Mouse (Mus musculus) forebrain, embryonic 15.5 days (tissue): ENCODE data around the gene Svs1. TPM values are rescaled to one million over a fixed set of nuclear protein-coding genes. Genes with fewer than 3 reads are reported as not detected.

ENCODE experiments used
- ATAC-seq: fragments of 200-750 bp; cut with Nextera tagmentation; replicated peaks from 2 replicates; pipeline ENCODE4 v1.8.0; 2017; ENCODE audit warnings: mild to moderate bottlenecking, moderate TSS enrichment, moderate library complexity
- H3K27ac ChIP-seq: fragments of 300-500 bp; sonication (generic); replicated peaks from 2 replicates; pipeline ENCODE4 v1.5.1; 2015; ENCODE audit warnings: mild to moderate bottlenecking, inconsistent platforms
- H3K27me3 ChIP-seq: fragments of 300-500 bp; sonication (generic); 2 replicates; pipeline ENCODE4 v1.6.1; 2015; ENCODE audit warnings: inconsistent platforms
- H3K36me3 ChIP-seq: fragments of 300-500 bp; sonication (generic); 2 replicates; pipeline ENCODE4 v1.6.1; 2015; ENCODE audit warnings: mild to moderate bottlenecking, inconsistent platforms
- H3K4me1 ChIP-seq: fragments of 300-500 bp; sonication (generic); 2 replicates; pipeline ENCODE4 v1.6.1; 2015; ENCODE audit warnings: inconsistent platforms
- H3K4me2 ChIP-seq: fragments of 300-500 bp; sonication (generic); replicated peaks from 2 replicates; pipeline ENCODE4 v1.6.1; 2015; ENCODE audit warnings: mild to moderate bottlenecking, inconsistent platforms
- H3K4me3 ChIP-seq: fragments of 300-500 bp; sonication (generic); 2 replicates; pipeline ENCODE4 v1.5.1; 2015; ENCODE audit warnings: mild to moderate bottlenecking, inconsistent platforms
- H3K9ac ChIP-seq: fragments of 300-500 bp; sonication (generic); replicated peaks from 2 replicates; pipeline ENCODE4 v1.6.1; 2015; ENCODE audit warnings: mild to moderate bottlenecking, inconsistent platforms
- H3K9me3 ChIP-seq: fragments of 300-500 bp; sonication (generic); 2 replicates; pipeline ENCODE4 v1.6.1; 2016; ENCODE audit warnings: inconsistent platforms
- WGBS: fragments of 180-500 bp; shearing (Covaris S2); methylation state at CpG from one replicate; pipeline ENCODE4 v1.1.7; 2015; ENCODE audit warnings: mixed read lengths; 5-methylcytosine and 5-hydroxymethylcytosine counted together
- polyA plus RNA-seq: library from polyadenylated mRNA; unstranded; fragments of >200 nt; fragmentation: Nextera tagmentation; extraction: Ambion mirVana; gene quantifications from 2 replicates; pipeline ENCODE4 v1.2.1, GENCODE M21; 2015

Gene Svs1
- polyA plus RNA-seq, 1 experiment from 2014 or later: not detected

DNA sequence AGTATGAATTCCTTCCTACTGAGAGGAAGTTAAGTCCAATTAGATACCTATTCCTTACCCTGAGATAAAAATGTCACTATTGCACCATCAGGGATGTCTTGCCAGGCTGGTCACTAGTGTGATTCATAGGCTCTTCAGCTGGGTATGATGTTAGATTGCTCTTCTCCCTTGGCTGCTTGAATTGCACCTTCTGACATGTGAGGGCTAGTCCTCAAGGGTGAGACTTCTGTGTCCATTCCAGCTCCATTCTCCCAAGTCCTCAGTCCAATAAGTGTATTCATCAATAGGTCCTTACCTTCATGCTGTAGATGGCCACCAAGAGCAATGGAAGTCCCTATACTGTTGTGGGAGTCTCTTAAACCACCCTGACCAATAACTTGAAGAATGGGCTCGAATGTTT lies 7.0 kb upstream of the Svs1 start:
- Histone ChIP-seq H3K4me2 (no peak overlapping the region), H3K4me1 (no peaks in the 10 kb centered on the region), H3K9ac (no peak overlapping the region), H3K36me3 (no peaks in the 10 kb centered on the region), H3K27ac (no peak overlapping the region), H3K27me3 (no peaks in the 10 kb centered on the region), H3K9me3 (no peaks in the 10 kb centered on the region), H3K4me3 (no peak overlapping the region)
- WGBS: 47% methylated on average over 1 of the region's 1 CpGs
- no peak for ATAC-seq

- Histone ChIP-seq H3K27me3 (no peaks in the 10 kb centered on the region), H3K4me3 (no peak overlapping the region), H3K27ac (no peak overlapping the region), H3K36me3 (no peaks in the 10 kb centered on the region), H3K4me1 (no peaks in the 10 kb centered on the region), H3K4me2 (no peak overlapping the region), H3K9me3 (no peaks in the 10 kb centered on the region), H3K9ac (no peak overlapping the region)
- ATAC-seq: no peak
- WGBS: 76% methylated on average over 3 of the region's 3 CpGs
These were observed 4.4 kb upstream of the Svs1 start for GRCm38 (mm10) chr6:48982305-48982704.

GRCm38 (mm10) chr6:48989971-48990370 lies 3.3 kb downstream of the Svs1 start:
- H3K27me3 ChIP-seq: no peaks in the 10 kb centered on the region
- H3K4me2 ChIP-seq: no peak overlapping the region
- H3K36me3 ChIP-seq: no peaks in the 10 kb centered on the region
- no peaks in the 10 kb centered on the region for H3K9me3 ChIP-seq
- H3K27ac ChIP-seq: no peak overlapping the region
- no peak for ATAC-seq
- H3K4me3 ChIP-seq: no peak overlapping the region
- H3K4me1 ChIP-seq: no peaks in the 10 kb centered on the region
- 88% methylated on average over 5 of the region's 5 CpGs for WGBS
- no peak overlapping the region for H3K9ac ChIP-seq

DNA sequence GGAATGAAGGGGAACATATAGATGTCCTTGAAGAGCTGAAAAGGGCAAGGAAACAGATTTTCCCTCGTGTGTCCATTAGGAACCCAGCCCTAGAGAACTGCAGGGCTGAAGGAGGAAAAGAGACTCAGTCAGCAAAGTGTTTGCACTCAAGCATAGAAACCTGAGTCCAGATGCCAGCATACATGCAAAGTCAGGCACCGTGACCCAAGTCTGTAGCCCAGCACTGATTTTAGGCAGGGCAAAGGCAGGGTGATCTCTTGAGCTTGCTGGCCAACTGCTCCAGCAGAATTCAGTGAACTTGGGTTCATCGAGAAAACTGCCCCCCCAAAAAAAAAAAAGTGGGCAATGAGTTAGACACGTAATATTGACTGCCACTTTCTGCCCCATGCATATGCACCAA lies 5.3 kb downstream of the Svs1 start:
- H3K4me3 ChIP-seq: no peak overlapping the region
- 76% methylated on average over 4 of the region's 4 CpGs for whole genome bisulfite sequencing

GRCm38 (mm10) chr6:48998186-48998585 lies 11.5 kb downstream of the Svs1 start:
- no peak overlapping the region for H3K4me3 ChIP-seq
- H3K9ac ChIP-seq: no peak overlapping the region
- no peak overlapping the region for H3K27ac ChIP-seq
- H3K4me1 ChIP-seq: no peaks in the 10 kb centered on the region
- no peak for ATAC-seq
- no peaks in the 10 kb centered on the region for H3K27me3 ChIP-seq
- no peaks in the 10 kb centered on the region for H3K36me3 ChIP-seq
- no peaks in the 10 kb centered on the region for H3K9me3 ChIP-seq
- WGBS: 75% methylated on average over 6 of the region's 6 CpGs
- no peak overlapping the region for H3K4me2 ChIP-seq

More for the DNA sequence above, 5.3 kb downstream of the Svs1 start:
- no peak overlapping the region for H3K4me2 ChIP-seq
- H3K9ac ChIP-seq: no peak overlapping the region
- no peaks in the 10 kb centered on the region for H3K36me3 ChIP-seq
- H3K27me3 ChIP-seq: no peaks in the 10 kb centered on the region
- no peak for ATAC-seq
- no peaks in the 10 kb centered on the region for H3K4me1 ChIP-seq
- no peak overlapping the region for H3K27ac ChIP-seq
- H3K9me3 ChIP-seq: no peaks in the 10 kb centered on the region

- 90% methylated on average over 4 of the region's 4 CpGs for WGBS
- no peak overlapping the region for H3K9ac ChIP-seq
- no peak overlapping the region for H3K4me2 ChIP-seq
- H3K9me3 ChIP-seq: no peaks in the 10 kb centered on the region
- H3K4me3 ChIP-seq: no peak overlapping the region
- no peaks in the 10 kb centered on the region for H3K36me3 ChIP-seq
- H3K27ac ChIP-seq: no peak overlapping the region
- no peak for ATAC-seq
- no peaks in the 10 kb centered on the region for H3K27me3 ChIP-seq
- no peaks in the 10 kb centered on the region for H3K4me1 ChIP-seq
These were observed 12.1 kb downstream of the Svs1 start for GRCm38 (mm10) chr6:48998796-48999195.

DNA sequence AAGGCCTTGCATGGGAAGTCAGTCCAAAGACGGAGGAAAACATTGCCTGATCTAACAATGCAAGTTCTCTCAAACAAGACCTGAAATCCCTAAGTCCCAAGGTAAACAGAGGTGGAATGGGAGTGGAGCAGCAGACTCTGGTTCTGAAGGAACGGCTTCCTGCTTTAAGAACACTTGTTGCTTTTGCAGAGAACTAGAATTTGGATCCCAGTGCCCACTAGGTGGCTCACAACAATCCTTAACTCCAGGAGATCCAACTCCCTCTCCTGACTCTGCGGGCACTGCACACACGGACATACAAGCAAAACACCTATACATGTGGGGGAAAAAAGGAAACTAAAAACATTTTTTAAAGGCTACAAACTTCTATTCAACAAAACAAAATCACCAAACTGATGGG lies 16.7 kb downstream of the Svs1 start:
- H3K4me2 ChIP-seq: no peak overlapping the region
- 48% methylated on average over 4 of the region's 4 CpGs for WGBS
- no peaks in the 10 kb centered on the region for H3K9me3 ChIP-seq
- no peak overlapping the region for H3K9ac ChIP-seq
- no peak overlapping the region for H3K27ac ChIP-seq
- no peaks in the 10 kb centered on the region for H3K27me3 ChIP-seq
- peaks cover 4% of the 10 kb centered on the region; the same call in 1 of the 2 replicates for H3K4me1 ChIP-seq
- H3K4me3 ChIP-seq: no peak overlapping the region
- no peaks in the 10 kb centered on the region for H3K36me3 ChIP-seq
- no peak for ATAC-seq

DNA sequence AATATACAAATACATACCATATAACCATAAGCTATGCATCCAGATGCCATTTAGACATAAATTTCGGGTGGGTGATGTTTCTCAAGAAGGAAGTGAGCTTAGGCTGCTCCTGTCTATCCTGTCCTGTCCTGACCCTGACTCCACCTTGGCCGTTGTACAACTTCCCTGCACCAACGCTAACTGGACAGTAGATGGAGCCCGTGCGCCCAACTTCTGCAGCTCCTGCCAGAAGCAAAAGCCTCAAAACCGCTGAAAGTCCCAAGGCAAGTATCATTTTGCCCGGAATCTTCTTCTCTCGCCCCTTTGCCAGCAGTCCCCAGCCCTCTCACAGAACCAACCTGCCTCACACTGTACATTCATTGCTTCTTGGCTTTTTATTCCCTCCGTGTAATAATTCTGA lies 21.3 kb downstream of the Svs1 start:
- peaks cover 9% of the 10 kb centered on the region; the same call in 1 of the 2 replicates for H3K4me1 ChIP-seq
- H3K36me3 ChIP-seq: no peaks in the 10 kb centered on the region
- under 1% methylated on average over 9 of the region's 9 CpGs for WGBS
- H3K9ac ChIP-seq: 0 out of 2 replicates have a peak overlapping the region, but pooled peaks have one; percentile 16
- H3K4me2 ChIP-seq: peak overlapping the region; percentile 50
- 0 out of 2 replicates have a peak, but pooled peaks have one; percentile 38 for ATAC-seq
- peak overlapping the region; percentile 36 for H3K4me3 ChIP-seq
- no peaks in the 10 kb centered on the region for H3K27me3 ChIP-seq
- H3K27ac ChIP-seq: no peak overlapping the region
- H3K9me3 ChIP-seq: no peaks in the 10 kb centered on the region

GRCm38 (mm10) chr6:49008420-49009160 lies 21.9 kb downstream of the Svs1 start:
- Histone ChIP-seq H3K4me2 (peak overlapping the region; percentile 50), H3K36me3 (no peaks in the 10 kb centered on the region), H3K27me3 (no peaks in the 10 kb centered on the region), H3K27ac (no peak overlapping the region), H3K9me3 (no peaks in the 10 kb centered on the region), H3K4me3 (peak overlapping the region; percentile 36), H3K9ac (0 out of 2 replicates have a peak overlapping the region, but pooled peaks have one; percentile 16), H3K4me1 (peaks cover 9% of the 10 kb centered on the region; the same call in 1 of the 2 replicates)
- 17% methylated on average over 13 of the region's 13 CpGs for WGBS
- ATAC-seq: no peak

GRCm38 (mm10) chr6:49009161-49009555 lies 22.5 kb downstream of the Svs1 start:
- no peak overlapping the region for H3K27ac ChIP-seq
- no peak overlapping the region for H3K9ac ChIP-seq
- no peak for ATAC-seq
- no peaks in the 10 kb centered on the region for H3K9me3 ChIP-seq
- H3K27me3 ChIP-seq: no peaks in the 10 kb centered on the region
- H3K36me3 ChIP-seq: no peaks in the 10 kb centered on the region
- no peak overlapping the region for H3K4me3 ChIP-seq
- 15% methylated on average over 7 of the region's 7 CpGs for WGBS
- peaks cover 9% of the 10 kb centered on the region; the same call in 1 of the 2 replicates for H3K4me1 ChIP-seq
- H3K4me2 ChIP-seq: peak overlapping the region; percentile 50; the same call in 1 of the 2 replicates

- Histone ChIP-seq H3K9ac (no peak overlapping the region), H3K4me3 (no peak overlapping the region), H3K27me3 (no peaks in the 10 kb centered on the region), H3K27ac (no peak overlapping the region), H3K36me3 (no peaks in the 10 kb centered on the region), H3K4me2 (no peak overlapping the region), H3K9me3 (no peaks in the 10 kb centered on the region), H3K4me1 (peaks cover 9% of the 10 kb centered on the region; the same call in 1 of the 2 replicates)
- 95% methylated on average over 1 of the region's 1 CpGs for WGBS
- no peak for ATAC-seq
These were observed 23.0 kb downstream of the Svs1 start for GRCm38 (mm10) chr6:49009665-49010064.

DNA sequence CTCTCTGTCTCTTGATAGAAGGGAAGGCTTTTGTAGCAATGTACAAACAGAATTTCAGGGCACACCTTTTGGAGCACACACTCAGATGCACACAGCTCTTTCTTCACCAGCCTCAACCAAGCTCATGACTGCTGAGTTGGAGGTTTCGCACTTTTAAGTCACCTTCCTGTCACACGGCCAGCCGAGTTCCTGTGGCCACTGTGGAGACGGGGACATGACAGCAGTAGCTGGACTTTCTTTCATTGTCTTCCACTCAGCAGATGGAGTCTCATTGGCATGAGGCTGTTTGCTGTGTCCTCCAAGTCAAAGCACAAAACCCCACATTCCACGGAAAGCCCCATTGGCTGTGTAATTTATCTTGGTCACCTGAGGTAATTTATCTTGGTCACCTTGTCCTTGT lies 24.5 kb downstream of the Svs1 start:
- H3K36me3 ChIP-seq: no peaks in the 10 kb centered on the region
- H3K27me3 ChIP-seq: no peaks in the 10 kb centered on the region
- H3K9me3 ChIP-seq: no peaks in the 10 kb centered on the region
- H3K9ac ChIP-seq: no peak overlapping the region
- H3K27ac ChIP-seq: no peak overlapping the region
- no peak for ATAC-seq
- no peak overlapping the region for H3K4me2 ChIP-seq
- H3K4me3 ChIP-seq: no peak overlapping the region
- WGBS: 90% methylated on average over 5 of the region's 5 CpGs
- H3K4me1 ChIP-seq: peaks cover 9% of the 10 kb centered on the region; the same call in 1 of the 2 replicates

- Histone ChIP-seq H3K9ac (no peak overlapping the region), H3K4me2 (no peak overlapping the region)
These were observed 26.4 kb downstream of the Svs1 start for GRCm38 (mm10) chr6:49013023-49013422.

More at GRCm38 (mm10) chr6:49013023-49013422, 26.4 kb downstream of the Svs1 start:
- no peak overlapping the region for H3K4me3 ChIP-seq
- H3K36me3 ChIP-seq: no peaks in the 10 kb centered on the region
- 82% methylated on average over 4 of the region's 4 CpGs for WGBS
- no peak for ATAC-seq
- no peaks in the 10 kb centered on the region for H3K9me3 ChIP-seq
- peaks cover 9% of the 10 kb centered on the region; the same call in 1 of the 2 replicates for H3K4me1 ChIP-seq
- no peaks in the 10 kb centered on the region for H3K27me3 ChIP-seq
- no peak overlapping the region for H3K27ac ChIP-seq
